Mouse (Mus musculus) left cerebral cortex, adult 8-10 months (tissue): Measurements from ENCODE around the gene Abhd10. TPM values are rescaled to one million over a fixed set of nuclear protein-coding genes. Genes with fewer than 3 reads are reported as not detected.

ENCODE experiments used
- DNase-seq, 2 experiments: peaks; one replicate each; pipeline ENCODE4 v3.0.0; 2022; ENCODE audit warnings: low spot score in 2 of 2
- total RNA-seq, 4 experiments: library from RNA; stranded (reverse); gene quantifications; 2 replicates each; pipeline ENCODE4 v1.2.4; 2022

Gene Abhd10
- total RNA-seq: 10 to 100 TPM; 18.8 to 25.5 (median 25.4) TPM

- DNase-seq: peak; percentile 94 to 96
Measured at GRCm38 (mm10) chr16:45742615-45743476, at the start of gene Abhd10. Gene Abhd10 (minus strand): TSS chr16:45742955.

GRCm38 (mm10) chr16:45791286-45791685 lies 48.5 kb upstream of the Abhd10 start:
- DNase-seq: no peak

- DNase-seq: no peak
Measured at GRCm38 (mm10) chr16:45789311-45789710, 46.6 kb upstream of the Abhd10 start.

GRCm38 (mm10) chr16:45787650-45788049 lies 44.9 kb upstream of the Abhd10 start:
- DNase-seq: no peak

- DNase-seq: no peak
Measured at GRCm38 (mm10) chr16:45786639-45787038, 43.9 kb upstream of the Abhd10 start.

GRCm38 (mm10) chr16:45780001-45780400 lies 37.2 kb upstream of the Abhd10 start:
- no peak for DNase-seq

- no peak for DNase-seq
Measured at GRCm38 (mm10) chr16:45774813-45775212, 32.1 kb upstream of the Abhd10 start.

- no peak for DNase-seq
Measured at GRCm38 (mm10) chr16:45770914-45771313, 28.2 kb upstream of the Abhd10 start.

GRCm38 (mm10) chr16:45767853-45768640 lies 25.3 kb upstream of the Abhd10 start:
- no peak for DNase-seq

- DNase-seq: no peak
Measured at GRCm38 (mm10) chr16:45767434-45767833, 24.7 kb upstream of the Abhd10 start.

- DNase-seq: no peak
Measured at GRCm38 (mm10) chr16:45765801-45766494, 23.2 kb upstream of the Abhd10 start.

- no peak for DNase-seq
Measured at GRCm38 (mm10) chr16:45765102-45765501, 22.3 kb upstream of the Abhd10 start.

- no peak for DNase-seq
Measured at GRCm38 (mm10) chr16:45762859-45763505, 20.2 kb upstream of the Abhd10 start.

- no peak for DNase-seq
Measured at GRCm38 (mm10) chr16:45761425-45761824, 18.7 kb upstream of the Abhd10 start.

- DNase-seq: no peak
Measured at GRCm38 (mm10) chr16:45758726-45759269, 16.0 kb upstream of the Abhd10 start.

GRCm38 (mm10) chr16:45757421-45758078 lies 14.8 kb upstream of the Abhd10 start:
- DNase-seq: no peak

GRCm38 (mm10) chr16:45756855-45757254 lies 14.1 kb upstream of the Abhd10 start:
- no peak for DNase-seq

GRCm38 (mm10) chr16:45743591-45744144 lies 913 bp upstream of the Abhd10 start:
- DNase-seq: no peak

GRCm38 (mm10) chr16:45737880-45738279 lies 4.9 kb downstream of the Abhd10 start:
- DNase-seq: no peak

- no peak for DNase-seq
Measured at GRCm38 (mm10) chr16:45736724-45737123, 6.0 kb downstream of the Abhd10 start.
